Mouse (Mus musculus) lung, embryonic 14.5 days (tissue): ENCODE data around the gene Cga. TPM values are rescaled to one million over a fixed set of nuclear protein-coding genes. Genes with fewer than 3 reads are reported as not detected.

Experiments
- ATAC-seq: fragments of 200-750 bp; cut with Nextera tagmentation; 2 replicates; pipeline ENCODE4 v1.8.0; 2017; ENCODE audit warnings: mild to moderate bottlenecking, moderate TSS enrichment, moderate library complexity; ENCODE audit not compliant: insufficient read depth
- DNase-seq: peaks from one replicate; pipeline ENCODE4 v3.0.0-alpha.2; 2015
- H3K27ac ChIP-seq: fragments of 300-500 bp; sonication (generic); 2 replicates; pipeline ENCODE4 v1.5.1; 2014; ENCODE audit warnings: low read depth, mild to moderate bottlenecking, moderate library complexity
- H3K27me3 ChIP-seq: fragments of 300-500 bp; sonication (generic); 2 replicates; pipeline ENCODE4 v1.6.1; 2014; ENCODE audit warnings: low read length, control low read depth; ENCODE audit not compliant: insufficient read depth
- H3K36me3 ChIP-seq: fragments of 300-500 bp; sonication (generic); 2 replicates; pipeline ENCODE4 v1.6.1; 2014; ENCODE audit warnings: control low read depth; ENCODE audit not compliant: insufficient read depth
- H3K4me1 ChIP-seq: fragments of 300-500 bp; sonication (generic); 2 replicates; pipeline ENCODE4 v1.6.1; 2014; ENCODE audit warnings: antibody characterized with exemption, control low read depth; ENCODE audit not compliant: insufficient read depth
- H3K4me2 ChIP-seq: fragments of 300-500 bp; sonication (generic); 2 replicates; pipeline ENCODE4 v1.6.1; 2014; ENCODE audit warnings: mild to moderate bottlenecking
- H3K4me3 ChIP-seq: fragments of 300-500 bp; sonication (generic); 2 replicates; pipeline ENCODE4 v1.5.1; 2014; ENCODE audit warnings: low read depth, low read length
- H3K9ac ChIP-seq: fragments of 300-500 bp; sonication (generic); 2 replicates; pipeline ENCODE4 v1.6.1; 2014
- H3K9me3 ChIP-seq: fragments of 300-500 bp; sonication (generic); 2 replicates; pipeline ENCODE4 v1.6.1; 2016; ENCODE audit warnings: low read depth, low read length, control low read depth
- CTCF ChIP-seq: IDR thresholded peaks from 2 replicates; pipeline ENCODE4 v1.5.1; 2016; ENCODE audit warnings: antibody characterized with exemption, low read depth
- WGBS: fragments of 180-500 bp; shearing (Covaris S2); extraction: QIAGEN DNeasy Blood & Tissue Kit; methylation state at CpG from one replicate; pipeline ENCODE4 v1.1.7; 2014; 5-methylcytosine and 5-hydroxymethylcytosine counted together
- polyA plus RNA-seq: library from polyadenylated mRNA; unstranded; fragments of >200 nt; fragmentation: Nextera tagmentation; extraction: Ambion mirVana; gene quantifications from 2 replicates; pipeline ENCODE4 v1.2.1, GENCODE M21; 2014

Gene Cga
- not detected in 2 replicates for polyA plus RNA-seq

DNA sequence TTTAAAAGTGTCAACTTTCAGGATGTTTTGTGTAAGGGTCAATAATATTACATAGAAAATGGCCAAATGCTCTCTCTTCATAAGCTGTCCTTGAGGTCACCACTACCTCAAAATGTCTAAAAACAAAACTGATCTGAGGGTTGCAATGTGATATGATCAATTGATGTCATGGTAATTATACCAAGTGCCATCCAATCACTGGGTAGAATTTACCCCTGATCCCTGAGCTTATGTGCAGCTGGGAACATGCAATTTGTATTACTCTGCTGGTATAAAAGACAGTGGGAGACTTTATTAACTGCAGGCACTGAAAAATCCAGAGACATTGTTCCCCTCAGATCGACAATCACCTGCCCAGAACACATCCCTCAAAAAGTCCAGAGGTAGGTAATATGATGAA, at the start of gene Cga:
Gene Cga (plus strand): TSS at position 301 of the 400 bp plus-strand sequence.
- no peak within 1 kb of the TSS for H3K27ac ChIP-seq
- H3K9me3 ChIP-seq = no peaks in the 10 kb centered on the region
- no peaks in the 10 kb centered on the region for H3K4me1 ChIP-seq
- no peaks in the 10 kb centered on the region for H3K36me3 ChIP-seq
- no peak within 1 kb of the TSS for H3K4me2 ChIP-seq
- no peak for ATAC-seq
- H3K27me3 ChIP-seq = peaks cover 17% of the 10 kb centered on the region; the same call in 1 of the 2 replicates
- H3K4me3 ChIP-seq = no peak within 1 kb of the TSS
- WGBS = 75% methylated on average over 1 of the region's 1 CpGs
- no peak for DNase-seq
- TF ChIP-seq CTCF = no peak
- no peak within 1 kb of the TSS for H3K9ac ChIP-seq

DNA sequence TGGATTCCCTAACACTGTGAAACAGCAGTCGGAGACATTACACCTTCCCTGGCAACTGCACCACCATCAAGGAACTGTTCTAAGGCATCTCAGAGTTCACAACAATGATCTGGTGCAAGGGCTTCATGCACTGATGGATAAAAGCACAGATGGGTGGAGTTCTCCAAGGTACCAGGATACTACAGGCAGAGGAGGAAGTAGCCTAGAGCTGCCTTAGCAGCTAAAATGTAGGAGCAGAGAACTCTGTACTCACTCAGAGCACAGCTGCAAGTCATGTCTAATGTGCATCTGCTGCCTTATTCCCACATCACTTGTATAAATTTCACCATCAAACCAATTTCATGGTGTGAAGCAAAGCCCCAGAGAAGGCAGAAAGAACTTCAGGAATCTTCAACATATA, 49.7 kb upstream of the Cga start:
- no peak overlapping the region for H3K9ac ChIP-seq
- no peaks in the 10 kb centered on the region for H3K27me3 ChIP-seq
- ATAC-seq = no peak
- 92% methylated on average over 1 of the region's 1 CpGs for WGBS
- no peak for DNase-seq
- no peaks in the 10 kb centered on the region for H3K9me3 ChIP-seq
- no peak overlapping the region for H3K27ac ChIP-seq
- peaks cover 6% of the 10 kb centered on the region for H3K36me3 ChIP-seq
- no peak overlapping the region for H3K4me2 ChIP-seq
- TF ChIP-seq CTCF = no peak
- H3K4me1 ChIP-seq = no peaks in the 10 kb centered on the region
- H3K4me3 ChIP-seq = no peak overlapping the region

GRCm38 (mm10) chr4:34847679-34848309, 45.8 kb upstream of the Cga start:
- DNase-seq (no peak), ATAC-seq (no peak)
- no peaks in the 10 kb centered on the region for H3K27me3 ChIP-seq
- no peak overlapping the region for H3K27ac ChIP-seq
- no peak overlapping the region for H3K9ac ChIP-seq
- H3K4me1 ChIP-seq = no peaks in the 10 kb centered on the region
- H3K9me3 ChIP-seq = no peaks in the 10 kb centered on the region
- H3K4me3 ChIP-seq = no peak overlapping the region
- WGBS = 76% methylated on average over 6 of the region's 6 CpGs
- peaks cover 7% of the 10 kb centered on the region for H3K36me3 ChIP-seq
- TF ChIP-seq CTCF = no peak
- no peak overlapping the region for H3K4me2 ChIP-seq

DNA sequence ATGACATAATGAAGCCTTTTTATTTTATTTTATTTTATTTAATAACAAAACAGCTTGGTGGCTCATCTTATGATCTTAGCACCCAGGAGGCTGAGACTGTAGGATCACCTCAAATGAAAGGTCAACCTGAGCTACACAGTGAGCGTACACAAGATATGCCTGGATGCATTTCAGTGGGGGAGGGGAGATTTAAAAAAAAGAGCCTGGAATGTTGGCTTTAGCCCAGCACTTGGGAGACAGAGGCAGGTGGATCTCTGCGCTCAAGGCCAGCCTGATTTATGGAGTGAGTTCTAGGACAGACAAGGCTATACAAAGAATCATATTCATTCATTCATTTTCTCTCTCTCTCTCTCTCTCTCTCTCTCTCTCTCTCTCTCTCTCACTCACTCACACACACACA, 43.4 kb upstream of the Cga start:
- TF ChIP-seq CTCF = no peak
- DNase-seq (no peak), ATAC-seq (no peak)
- H3K9ac ChIP-seq = no peak overlapping the region
- peaks cover 7% of the 10 kb centered on the region for H3K36me3 ChIP-seq
- H3K27ac ChIP-seq = no peak overlapping the region
- no peaks in the 10 kb centered on the region for H3K27me3 ChIP-seq
- 93% methylated on average over 2 of the region's 2 CpGs for WGBS
- no peaks in the 10 kb centered on the region for H3K4me1 ChIP-seq
- H3K4me2 ChIP-seq = no peak overlapping the region
- H3K4me3 ChIP-seq = no peak overlapping the region
- no peaks in the 10 kb centered on the region for H3K9me3 ChIP-seq

DNA sequence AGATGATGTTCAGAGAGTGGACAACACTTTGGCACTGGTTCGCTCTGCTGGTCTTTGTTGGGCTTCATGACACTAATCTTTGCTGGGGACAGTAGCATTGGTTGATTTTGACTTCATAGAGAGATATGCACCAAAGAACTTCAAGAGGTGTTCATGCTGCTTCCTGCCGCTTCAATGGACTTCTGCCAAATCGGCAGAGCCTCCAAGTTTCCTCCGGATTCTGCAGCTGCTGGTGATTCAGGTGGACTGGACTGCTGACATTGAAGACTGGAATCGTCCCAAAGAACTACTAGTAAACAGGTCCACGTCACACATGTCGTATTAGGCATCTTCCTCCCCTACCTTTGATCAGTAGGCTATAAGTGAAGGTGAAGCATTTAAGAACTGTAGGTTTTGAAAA, 41.5 kb upstream of the Cga start:
- WGBS = 91% methylated on average over 7 of the region's 7 CpGs
- TF ChIP-seq CTCF = no peak
- no peak for ATAC-seq

GRCm38 (mm10) chr4:34855966-34856365, 37.6 kb upstream of the Cga start:
- Histone ChIP-seq H3K4me1 (no peaks in the 10 kb centered on the region), H3K27me3 (no peaks in the 10 kb centered on the region), H3K9ac (no peak overlapping the region), H3K36me3 (peaks cover 7% of the 10 kb centered on the region), H3K4me2 (no peak overlapping the region), H3K4me3 (no peak overlapping the region), H3K9me3 (no peaks in the 10 kb centered on the region), H3K27ac (no peak overlapping the region)
- no peak for DNase-seq
- TF ChIP-seq CTCF = no peak
- no peak for ATAC-seq
- 64% methylated on average over 1 of the region's 1 CpGs for WGBS

More for the DNA sequence above, 41.5 kb upstream of the Cga start:
- no peak overlapping the region for H3K27ac ChIP-seq
- H3K4me2 ChIP-seq = no peak overlapping the region
- H3K4me3 ChIP-seq = no peak overlapping the region
- H3K4me1 ChIP-seq = no peaks in the 10 kb centered on the region
- H3K9ac ChIP-seq = no peak overlapping the region
- peaks cover 7% of the 10 kb centered on the region for H3K36me3 ChIP-seq
- DNase-seq = no peak
- H3K27me3 ChIP-seq = no peaks in the 10 kb centered on the region
- no peaks in the 10 kb centered on the region for H3K9me3 ChIP-seq

DNA sequence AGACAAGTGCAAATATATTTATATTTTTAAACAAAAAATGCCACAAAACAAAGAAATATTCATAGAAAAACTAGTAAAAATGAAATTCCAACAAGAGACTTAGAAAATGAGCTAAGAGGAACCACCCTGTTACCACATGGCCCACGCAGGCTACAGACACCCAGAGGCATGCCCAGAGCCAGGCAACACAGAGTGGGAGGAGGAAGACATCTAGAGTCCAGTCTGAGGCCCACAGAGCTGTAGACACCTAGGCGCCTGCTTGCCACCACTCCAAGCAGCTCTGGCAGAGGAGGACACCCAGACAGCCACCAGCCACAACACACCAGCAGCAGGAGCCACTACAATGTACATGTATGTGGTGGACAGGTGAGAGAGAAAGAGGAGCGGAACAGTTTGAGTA, 34.7 kb upstream of the Cga start:
- H3K36me3 ChIP-seq = peaks cover 3% of the 10 kb centered on the region; the same call in 1 of the 2 replicates
- WGBS = 90% methylated on average over 3 of the region's 3 CpGs
- H3K4me3 ChIP-seq = no peak overlapping the region
- H3K4me1 ChIP-seq = no peaks in the 10 kb centered on the region
- no peaks in the 10 kb centered on the region for H3K9me3 ChIP-seq
- H3K4me2 ChIP-seq = no peak overlapping the region
- ATAC-seq (no peak), DNase-seq (no peak)
- H3K27me3 ChIP-seq = no peaks in the 10 kb centered on the region
- H3K9ac ChIP-seq = no peak overlapping the region
- TF ChIP-seq CTCF = no peak
- no peak overlapping the region for H3K27ac ChIP-seq
